In genomic region chr10:24621572-24621971, GRCm38 (mm10) we compare ENCODE assay signal across 8 mouse cellular contexts. TPM values are rescaled to one million over a fixed set of nuclear protein-coding genes. Genes with fewer than 3 reads are reported as not detected.
DNase-seq lines count a peak whose midpoint lies in the region; ATAC-seq and TF ChIP-seq lines count a peak whose summit lies in the region.

No protein-coding gene starts in this region.

- intact Hi-C loops in gastrocnemius, postnatal 36 days (cut with DNase I) = loop anchor here (5.0 kb wide), 1 partner anchor 284 kb away; no protein-coding TSS in a partner anchor

- no peak overlapping the region for H3K9ac ChIP-seq in midbrain, embryonic 15.5 days
- no peak overlapping the region for H3K9ac ChIP-seq in liver, embryonic 13.5 days

- no peak for ATAC-seq in midbrain, embryonic 15.5 days (replicated peaks)
- ATAC-seq in liver, embryonic 13.5 days (ENCODE audit: low read depth) = no peak

- no peaks in the 10 kb centered on the region for H3K4me1 ChIP-seq in midbrain, embryonic 10.5 days
- 0 out of 2 replicates have a peak, but pooled peaks cover 3% of the 10 kb centered on the region for H3K4me1 ChIP-seq in midbrain, embryonic 15.5 days
- H3K4me1 ChIP-seq in liver, embryonic 13.5 days (replicated peaks) = no peaks in the 10 kb centered on the region

- no peaks in the 10 kb centered on the region for H3K27me3 ChIP-seq in midbrain, embryonic 10.5 days (ENCODE audit: low read depth, poor library complexity, severe bottlenecking)
- H3K27me3 ChIP-seq in midbrain, embryonic 15.5 days (replicated peaks) = no peaks in the 10 kb centered on the region
- H3K27me3 ChIP-seq in liver, embryonic 13.5 days = no peaks in the 10 kb centered on the region

- 42% methylated on average over 9 of the region's 9 CpGs for whole genome bisulfite sequencing in midbrain, embryonic 10.5 days
- WGBS in midbrain, embryonic 15.5 days = 40% methylated on average over 9 of the region's 9 CpGs
- 27% methylated on average over 9 of the region's 9 CpGs for WGBS in liver, embryonic 13.5 days (ENCODE audit: insufficient replicate concordance)

- no peak for TF ChIP-seq POLR2A in brain, embryonic 14.5 days (IDR thresholded peaks at IDR 0.05; ENCODE audit: borderline replicate concordance, extremely low read depth, insufficient read depth, insufficient read length, poor library complexity, severe bottlenecking)

- no peaks in the 10 kb centered on the region for H3K36me3 ChIP-seq in midbrain, embryonic 10.5 days
- no peaks in the 10 kb centered on the region for H3K36me3 ChIP-seq in midbrain, embryonic 15.5 days (replicated peaks)
- H3K36me3 ChIP-seq in liver, embryonic 13.5 days = no peaks in the 10 kb centered on the region

- H3K27ac ChIP-seq in midbrain, embryonic 10.5 days (replicated peaks) = no peak overlapping the region
- no peak overlapping the region for H3K27ac ChIP-seq in midbrain, embryonic 15.5 days
- H3K27ac ChIP-seq in liver, embryonic 13.5 days = no peak overlapping the region

- no peaks in the 10 kb centered on the region for H3K9me3 ChIP-seq in midbrain, embryonic 10.5 days (replicated peaks)
- H3K9me3 ChIP-seq in midbrain, embryonic 15.5 days = no peaks in the 10 kb centered on the region
- H3K9me3 ChIP-seq in liver, embryonic 13.5 days (replicated peaks) = no peaks in the 10 kb centered on the region

- peak; percentile 77 for TF ChIP-seq CTCF in brain, embryonic 14.5 days (IDR thresholded peaks at IDR 0.05; ENCODE audit: borderline replicate concordance, extremely low read depth, insufficient read depth, insufficient read length)

- H3K4me2 ChIP-seq in midbrain, embryonic 15.5 days = no peak overlapping the region
- H3K4me2 ChIP-seq in liver, embryonic 13.5 days = no peak overlapping the region

- no peak overlapping the region for H3K4me3 ChIP-seq in midbrain, embryonic 10.5 days
- H3K4me3 ChIP-seq in midbrain, embryonic 15.5 days = no peak overlapping the region
- H3K4me3 ChIP-seq in liver, embryonic 13.5 days (replicated peaks) = no peak overlapping the region

- DNase-seq in cerebellum, adult 11 months = peak; percentile 4
- DNase-seq in cerebellum, adult 11-12 months = no peak
- peak; percentile 60 for DNase-seq in midbrain, embryonic 10.5 days (ENCODE audit: low spot score)
- no peak for DNase-seq in brain, embryonic 14.5 days (ENCODE audit: low read depth)
- DNase-seq in gastrocnemius, postnatal 36 days = peak; percentile 40 to 67
- peak; percentile 32 for DNase-seq in liver, embryonic 13.5 days
- DNase-seq in retina, postnatal 7 days (ENCODE audit: low read depth, low spot score) = peak; percentile 25

RNA-seq across cellular contexts. Expression of gene Ccn2, which starts 26.3 kb away (rescaled TPM):
- polyA plus RNA-seq in midbrain, embryonic 10.5 days (2016; fragmentation: Nextera tagmentation; extraction: Ambion mirVana) = 7.1 and 10.3 TPM in 2 replicates
- 3.5 and 4.6 TPM in 2 replicates for polyA plus RNA-seq in midbrain, embryonic 15.5 days (2015; fragmentation: Nextera tagmentation; extraction: Ambion mirVana)
- 8.7 and 11.7 TPM in 2 replicates for polyA plus RNA-seq in brain, embryonic 14.5 days (2012; rRNA removed)
- total RNA-seq in gastrocnemius, postnatal 36 days (2021) = 10 to 100 TPM; 20.1 to 29.7 TPM
- polyA plus RNA-seq in liver, embryonic 13.5 days (2015; fragmentation: Nextera tagmentation; extraction: Ambion mirVana) = 0.56 and 0.58 TPM in 2 replicates

Comparison
In these comparisons a context has a peak if more than half of its experiments do, and no peak if none do; other contexts are left out.
1. DNase-seq: peak in cerebellum, adult 11 months (single experiment), midbrain, embryonic 10.5 days (single experiment), gastrocnemius, postnatal 36 days (2 of 2), liver, embryonic 13.5 days (single experiment) and retina, postnatal 7 days (single experiment); none in cerebellum, adult 11-12 months (single experiment) and brain, embryonic 14.5 days (single experiment).